Mouse (Mus musculus): ENCODE data around the gene Prpsap2. TPM values are rescaled to one million over a fixed set of nuclear protein-coding genes. Genes with fewer than 3 reads are reported as not detected.
A peak's percentile ranks its signal among the peaks of the same experiment; 100 is the strongest.

Prpsap2 gene
- polyA plus RNA-seq, 1 experiment from 2014 or later = 24.8 TPM

DNA sequence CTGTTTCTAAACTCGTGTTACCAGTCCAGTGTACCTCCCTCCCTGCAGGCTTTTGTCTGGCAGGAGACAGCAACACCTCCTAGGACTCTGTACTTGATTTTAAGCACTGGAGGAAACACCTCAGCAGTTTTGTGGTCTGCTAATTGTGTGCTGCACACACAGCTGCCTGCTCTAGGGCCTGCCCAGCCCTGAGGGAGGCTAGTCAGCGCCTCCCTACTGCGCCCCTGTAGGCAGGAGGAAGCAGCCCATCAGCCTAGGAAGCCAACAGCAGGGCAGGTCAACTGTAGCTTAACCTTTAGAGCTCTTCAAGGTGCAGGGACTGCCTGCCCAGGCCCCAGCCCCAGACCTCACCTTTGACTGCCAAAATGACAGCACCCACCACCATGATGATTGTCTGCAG is 53.0 kb downstream of the Prpsap2 start:
- H3K9me3 ChIP-seq = no peaks in the 10 kb centered on the region
- peaks cover 8% of the 10 kb centered on the region for H3K36me3 ChIP-seq
- H3K4me3 ChIP-seq = no peak overlapping the region
- H3K27ac ChIP-seq = no peak overlapping the region; the same call in 1 of the 2 replicates
- DNase-seq (ENCODE audit: low spot score) = no peak
- H3K27me3 ChIP-seq (ENCODE audit: insufficient read depth, poor library complexity, severe bottlenecking) = peaks cover 23% of the 10 kb centered on the region; the same call in 1 of the 2 replicates
- H3K4me1 ChIP-seq = peaks cover 27% of the 10 kb centered on the region
- WGBS = 52% methylated on average over 3 of the region's 3 CpGs

GRCm38 (mm10) chr11:61706232-61706631 is 55.7 kb downstream of the Prpsap2 start:
- no peak overlapping the region for H3K4me3 ChIP-seq
- DNase-seq (ENCODE audit: low spot score) = no peak
- WGBS = 32% methylated on average over 4 of the region's 4 CpGs
- no peak overlapping the region; the same call in 1 of the 2 replicates for H3K27ac ChIP-seq
- no peaks in the 10 kb centered on the region for H3K9me3 ChIP-seq
- peaks cover 19% of the 10 kb centered on the region for H3K4me1 ChIP-seq
- H3K27me3 ChIP-seq (ENCODE audit: insufficient read depth, poor library complexity, severe bottlenecking) = peaks cover 3% of the 10 kb centered on the region; the same call in 1 of the 2 replicates
- H3K36me3 ChIP-seq = peaks cover 27% of the 10 kb centered on the region

DNA sequence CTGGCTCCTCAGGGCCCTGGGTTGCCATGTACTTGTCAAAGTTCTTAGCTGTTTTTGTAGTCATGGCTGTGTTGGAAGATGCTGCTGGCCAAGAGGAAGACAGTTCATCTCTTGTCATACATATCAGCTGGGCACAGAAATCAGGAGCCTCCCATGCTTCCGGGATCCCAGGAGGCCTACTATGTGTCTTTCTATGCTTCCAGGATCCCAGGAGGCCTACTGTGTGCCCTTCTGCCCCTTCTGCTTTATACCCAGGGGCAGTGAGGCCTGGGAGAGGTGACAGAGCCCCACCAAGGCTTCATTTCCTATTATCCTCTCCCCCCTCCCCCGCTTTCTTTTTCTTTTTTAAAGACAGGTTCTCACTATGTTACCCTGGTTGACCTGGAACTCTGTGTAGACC is 56.3 kb downstream of the Prpsap2 start:
- Histone ChIP-seq H3K9me3 (no peaks in the 10 kb centered on the region), H3K27ac (no peak overlapping the region), H3K36me3 (peaks cover 30% of the 10 kb centered on the region), H3K27me3 (ENCODE audit: insufficient read depth, poor library complexity, severe bottlenecking) (no peaks in the 10 kb centered on the region), H3K4me1 (peaks cover 19% of the 10 kb centered on the region), H3K4me3 (no peak overlapping the region)
- no peak for DNase-seq (ENCODE audit: low spot score)
- WGBS = 71% methylated on average over 2 of the region's 2 CpGs

DNA sequence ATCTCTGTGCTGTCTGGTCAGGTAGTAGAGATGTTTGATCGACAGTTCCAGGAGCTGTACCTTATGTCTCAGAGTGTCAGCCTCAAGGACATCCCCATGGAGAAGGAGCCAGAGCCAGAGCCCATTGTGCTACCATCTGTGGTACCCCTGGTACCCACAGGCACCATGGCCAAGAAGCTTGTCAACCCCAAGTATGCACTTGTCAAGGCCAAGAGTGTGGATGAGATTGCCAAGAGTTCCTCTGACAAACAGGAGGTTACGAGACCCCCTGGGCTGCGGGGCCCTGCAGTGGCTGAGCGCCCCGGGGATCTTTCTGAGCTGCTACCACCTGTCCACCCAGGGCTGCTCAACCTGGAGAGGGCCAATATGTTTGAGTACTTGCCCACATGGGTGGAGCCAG is 59.4 kb downstream of the Prpsap2 start:
- Histone ChIP-seq H3K27me3 (ENCODE audit: insufficient read depth, poor library complexity, severe bottlenecking) (no peaks in the 10 kb centered on the region), H3K9me3 (no peaks in the 10 kb centered on the region), H3K27ac (no peak overlapping the region), H3K4me1 (peaks cover 20% of the 10 kb centered on the region), H3K36me3 (peaks cover 34% of the 10 kb centered on the region), H3K4me3 (no peak overlapping the region)
- WGBS = 84% methylated on average over 5 of the region's 5 CpGs
- no peak for DNase-seq (ENCODE audit: low spot score)

GRCm38 (mm10) chr11:61701696-61702095 is 60.2 kb downstream of the Prpsap2 start:
- H3K4me1 ChIP-seq = peaks cover 21% of the 10 kb centered on the region
- no peaks in the 10 kb centered on the region for H3K9me3 ChIP-seq
- H3K27ac ChIP-seq = no peak overlapping the region
- H3K27me3 ChIP-seq (ENCODE audit: insufficient read depth, poor library complexity, severe bottlenecking) = no peaks in the 10 kb centered on the region
- H3K36me3 ChIP-seq = peaks cover 31% of the 10 kb centered on the region
- no peak for DNase-seq (ENCODE audit: low spot score)
- H3K4me3 ChIP-seq = no peak overlapping the region
- 83% methylated on average over 5 of the region's 5 CpGs for whole genome bisulfite sequencing

GRCm38 (mm10) chr11:61699933-61700332 is 62.0 kb downstream of the Prpsap2 start:
- Histone ChIP-seq H3K27ac (0 out of 2 replicates have a peak overlapping the region, but pooled peaks have one; percentile 18), H3K4me3 (no peak overlapping the region), H3K36me3 (peaks cover 36% of the 10 kb centered on the region), H3K27me3 (ENCODE audit: insufficient read depth, poor library complexity, severe bottlenecking) (no peaks in the 10 kb centered on the region), H3K9me3 (no peaks in the 10 kb centered on the region), H3K4me1 (peaks cover 16% of the 10 kb centered on the region; the same call in 1 of the 2 replicates)
- no peak for DNase-seq (ENCODE audit: low spot score)
- WGBS = 62% methylated on average over 4 of the region's 4 CpGs

DNA sequence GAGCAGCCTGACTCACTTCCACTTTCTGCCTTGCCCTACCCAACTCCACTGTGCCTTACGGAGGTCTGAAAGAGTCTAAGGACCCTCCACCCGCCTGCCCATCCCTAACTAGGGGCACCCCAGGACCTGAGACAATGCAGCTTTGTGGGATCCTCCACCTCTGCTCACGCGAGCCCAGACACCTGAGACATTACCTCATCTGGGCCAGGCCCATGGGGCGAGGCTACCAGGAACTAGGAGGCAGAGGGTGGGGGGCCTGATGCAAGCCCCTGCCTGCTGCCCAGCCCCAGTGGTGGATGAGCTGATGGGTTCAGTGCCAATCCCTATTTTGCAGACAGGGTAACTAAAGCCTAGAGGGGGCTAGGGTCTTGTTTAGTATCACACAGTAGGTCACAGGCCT is 62.4 kb downstream of the Prpsap2 start:
- H3K4me3 ChIP-seq = no peak overlapping the region
- no peak overlapping the region for H3K27ac ChIP-seq
- H3K36me3 ChIP-seq = peaks cover 40% of the 10 kb centered on the region
- WGBS = 85% methylated on average over 5 of the region's 5 CpGs
- H3K4me1 ChIP-seq = peaks cover 16% of the 10 kb centered on the region; the same call in 1 of the 2 replicates
- no peaks in the 10 kb centered on the region for H3K9me3 ChIP-seq
- no peaks in the 10 kb centered on the region for H3K27me3 ChIP-seq (ENCODE audit: insufficient read depth, poor library complexity, severe bottlenecking)
- no peak for DNase-seq (ENCODE audit: low spot score)

- H3K4me1 ChIP-seq = peaks cover 16% of the 10 kb centered on the region; the same call in 1 of the 2 replicates
- H3K27ac ChIP-seq = no peak overlapping the region
- H3K27me3 ChIP-seq (ENCODE audit: insufficient read depth, poor library complexity, severe bottlenecking) = no peaks in the 10 kb centered on the region
- peaks cover 40% of the 10 kb centered on the region for H3K36me3 ChIP-seq
- DNase-seq (ENCODE audit: low spot score) = no peak
- H3K9me3 ChIP-seq = no peaks in the 10 kb centered on the region
- no peak overlapping the region for H3K4me3 ChIP-seq
These were observed 63.0 kb downstream of the Prpsap2 start for GRCm38 (mm10) chr11:61698852-61699251.

DNA sequence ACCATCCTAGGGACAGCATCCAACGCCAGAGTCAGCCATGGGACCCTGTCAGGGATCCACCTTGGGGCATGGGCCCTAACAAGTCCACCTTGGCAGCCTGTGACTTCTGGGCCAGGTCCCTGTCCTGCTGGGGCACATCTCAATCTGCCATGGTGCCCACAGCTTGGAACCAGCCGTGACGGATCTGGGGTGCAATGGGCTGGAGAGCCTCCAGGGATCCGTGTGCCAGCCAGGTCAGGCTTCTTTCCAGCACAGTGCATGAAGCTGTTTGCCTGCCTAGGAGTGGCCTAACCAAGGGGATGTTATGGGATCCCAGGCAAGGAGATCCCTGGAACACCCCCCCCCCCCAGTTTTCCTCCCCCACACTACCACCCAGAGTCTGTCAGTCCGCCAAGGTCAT is 68.9 kb downstream of the Prpsap2 start:
- H3K9me3 ChIP-seq = no peaks in the 10 kb centered on the region
- peaks cover 50% of the 10 kb centered on the region for H3K4me1 ChIP-seq
- H3K27ac ChIP-seq = no peak overlapping the region
- H3K36me3 ChIP-seq = peaks cover 15% of the 10 kb centered on the region; the same call in 1 of the 2 replicates
- no peak overlapping the region for H3K4me3 ChIP-seq
- no peak for DNase-seq (ENCODE audit: low spot score)
- WGBS = 81% methylated on average over 5 of the region's 5 CpGs
- no peaks in the 10 kb centered on the region for H3K27me3 ChIP-seq (ENCODE audit: insufficient read depth, poor library complexity, severe bottlenecking)

DNA sequence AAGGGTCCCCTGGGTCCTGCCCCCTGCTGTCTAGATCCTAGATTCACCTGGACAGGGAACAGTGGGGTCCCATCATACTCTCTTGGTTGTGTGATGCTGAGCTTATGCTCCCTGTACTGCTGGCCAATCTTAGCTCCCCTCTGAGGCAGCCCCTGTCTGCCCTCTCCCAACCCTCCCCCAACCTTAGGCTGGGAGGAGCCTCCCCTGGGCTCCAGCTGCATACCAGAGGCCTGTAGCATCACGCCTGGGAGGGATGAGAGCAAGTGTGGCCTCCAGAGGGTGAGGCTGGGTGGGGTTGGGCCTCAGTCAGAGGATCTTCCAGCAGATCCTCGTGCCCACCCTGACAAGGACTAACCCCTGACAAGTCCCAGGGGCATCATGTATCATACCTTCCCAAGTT is 74.3 kb downstream of the Prpsap2 start:
- Histone ChIP-seq H3K36me3 (peaks cover 3% of the 10 kb centered on the region; the same call in 1 of the 2 replicates), H3K27me3 (ENCODE audit: insufficient read depth, poor library complexity, severe bottlenecking) (peaks cover 30% of the 10 kb centered on the region), H3K4me1 (peaks cover 82% of the 10 kb centered on the region), H3K27ac (peak overlapping the region; percentile 72), H3K9me3 (no peaks in the 10 kb centered on the region), H3K4me3 (peak overlapping the region; percentile 27; the same call in 1 of the 2 replicates)
- 30% methylated on average over 2 of the region's 2 CpGs for WGBS
- DNase-seq (ENCODE audit: low spot score) = no peak

DNA sequence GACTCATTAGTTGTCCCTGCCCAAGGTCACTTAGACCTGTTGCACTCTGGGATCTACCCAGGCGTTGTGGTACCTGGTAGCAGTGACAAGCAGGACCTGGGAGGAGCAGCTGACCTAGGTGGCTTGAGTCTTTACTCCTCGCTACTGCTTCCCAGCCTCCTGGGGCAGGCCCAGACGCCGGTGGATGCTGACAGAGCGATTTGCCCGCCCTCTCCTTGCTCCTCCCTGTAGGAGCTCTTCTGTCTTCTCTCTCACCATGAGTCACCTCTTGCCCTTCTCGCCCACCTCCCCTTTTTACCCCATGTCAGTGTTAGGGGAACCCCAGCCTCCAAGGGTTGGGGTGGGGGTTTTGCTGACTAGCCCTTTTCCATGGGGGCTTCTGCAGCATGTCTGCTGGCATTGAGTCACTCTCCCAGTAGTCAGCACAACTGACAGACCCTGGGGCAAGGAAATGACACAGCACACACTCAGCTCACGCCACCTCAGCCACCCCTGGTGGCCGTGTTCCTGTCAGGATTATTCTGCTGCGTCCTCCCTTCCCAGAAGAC is 74.9 kb downstream of the Prpsap2 start:
- Histone ChIP-seq H3K9me3 (no peaks in the 10 kb centered on the region), H3K27me3 (ENCODE audit: insufficient read depth, poor library complexity, severe bottlenecking) (peaks cover 32% of the 10 kb centered on the region), H3K4me3 (peak overlapping the region; percentile 27), H3K4me1 (peaks cover 79% of the 10 kb centered on the region), H3K27ac (peak overlapping the region; percentile 72), H3K36me3 (peaks cover 3% of the 10 kb centered on the region; the same call in 1 of the 2 replicates)
- no peak for DNase-seq (ENCODE audit: low spot score)
- 41% methylated on average over 10 of the region's 10 CpGs for WGBS

- Histone ChIP-seq H3K9me3 (no peaks in the 10 kb centered on the region), H3K36me3 (no peaks in the 10 kb centered on the region), H3K4me3 (peak overlapping the region; percentile 65), H3K27ac (peak overlapping the region; percentile 72; the same call in 1 of the 2 replicates), H3K4me1 (peaks cover 70% of the 10 kb centered on the region), H3K27me3 (ENCODE audit: insufficient read depth, poor library complexity, severe bottlenecking) (peaks cover 32% of the 10 kb centered on the region)
- no peak for DNase-seq (ENCODE audit: low spot score)
- WGBS = 16% methylated on average over 2 of the region's 2 CpGs
These were observed 75.7 kb downstream of the Prpsap2 start for GRCm38 (mm10) chr11:61686141-61686540.

DNA sequence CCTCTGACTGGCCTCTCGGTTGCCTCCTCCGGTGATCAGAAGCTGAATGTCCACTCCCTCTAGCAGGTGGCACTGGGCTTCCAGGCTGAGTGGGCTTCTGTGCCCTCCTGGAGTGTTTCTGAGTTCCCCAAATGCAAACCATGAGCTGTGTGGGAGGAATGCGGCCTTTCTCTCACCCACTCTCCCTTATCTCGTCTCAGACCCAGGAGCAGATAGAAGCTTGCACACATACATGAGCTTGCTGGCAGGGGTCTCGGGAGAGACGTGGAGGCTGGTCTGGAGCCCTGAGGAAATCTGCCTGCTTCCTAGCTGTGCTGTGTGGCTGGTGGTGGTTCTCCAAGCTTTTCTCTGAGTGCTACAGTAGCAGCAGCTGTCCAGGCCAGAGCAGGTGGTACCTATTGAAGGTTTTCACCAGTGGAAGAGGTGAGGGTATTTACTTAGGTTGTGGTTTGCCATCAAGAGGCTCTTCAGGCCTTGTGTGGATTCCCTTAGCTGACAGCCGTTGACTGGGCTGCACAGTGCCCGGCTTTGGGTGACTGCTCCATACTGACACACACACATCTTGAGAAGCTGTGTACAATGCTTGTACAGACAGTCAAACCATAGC is 76.7 kb downstream of the Prpsap2 start:
- DNase-seq (ENCODE audit: low spot score) = no peak
- H3K27me3 ChIP-seq (ENCODE audit: insufficient read depth, poor library complexity, severe bottlenecking) = peaks cover 32% of the 10 kb centered on the region
- H3K27ac ChIP-seq = peak overlapping the region; percentile 78; the same call in 1 of the 2 replicates
- 38% methylated on average over 8 of the region's 8 CpGs for WGBS
- no peaks in the 10 kb centered on the region for H3K9me3 ChIP-seq
- H3K4me1 ChIP-seq = peaks cover 69% of the 10 kb centered on the region
- no peaks in the 10 kb centered on the region for H3K36me3 ChIP-seq
- H3K4me3 ChIP-seq = peak overlapping the region; percentile 65
